In genomic region chr4:149460475-149460874, GRCm38 (mm10) we compare ENCODE assay signal across 23 mouse cellular contexts. TPM values are rescaled to one million over a fixed set of nuclear protein-coding genes. Genes with fewer than 3 reads are reported as not detected.
DNase-seq lines count a peak whose midpoint lies in the region; ATAC-seq and TF ChIP-seq lines count a peak whose summit lies in the region.
"Not testable (repeated sequence)": the region's sequence is repeated elsewhere in the genome, so short reads cannot be mapped to it uniquely, and the experiment has no call there.
"Had no signal": no experiment of that assay in that cellular context is flagged by ENCODE, and none has a peak within 500 bp of the region (broad histone marks: within the 10 kb centered on the region; RNA-seq: fewer than 3 reads in every experiment).

No protein-coding gene starts in this region.

- not testable (repeated sequence) for TF ChIP-seq RAD21 in MEL (IDR thresholded peaks at IDR 0.05; ENCODE audit: low read depth, low read length)

- peak; percentile 23 for DNase-seq in 416B (ENCODE audit: low read depth)
- not testable (repeated sequence) for DNase-seq in MEL (ENCODE audit: low read depth, low spot score); cerebellum, adult 2 months; hindbrain, postnatal 0 days (ENCODE audit: low spot score); layer of hippocampus, adult 2 months (ENCODE audit: low spot score in 2 of 2); liver, postnatal 0 days; stomach, postnatal 0 days (ENCODE audit: low spot score)

- H3K79me2 ChIP-seq in MEL (ENCODE audit: control insufficient read depth, insufficient read depth, low read length, poor library complexity): not testable (repeated sequence)

- not testable (repeated sequence) for H3K4me3 ChIP-seq in MEL (ENCODE audit: control insufficient read depth in 1 of 2, insufficient read depth in 1 of 2, low read depth in 2 of 2, low read length in 2 of 2); cerebellum, adult 2 months (replicated peaks; ENCODE audit: insufficient read depth, low read depth, low read length); hindbrain, postnatal 0 days (ENCODE audit: low read length); layer of hippocampus, adult 2 months; liver, postnatal 0 days (ENCODE audit: low read depth, low read length); stomach, postnatal 0 days (ENCODE audit: low read depth, low read length)

- not testable (repeated sequence) for H3K4me1 ChIP-seq in MEL (ENCODE audit: control insufficient read depth in 1 of 2, insufficient read depth in 2 of 2, low read length in 2 of 2); hindbrain, postnatal 0 days (ENCODE audit: insufficient read depth, low read length); liver, postnatal 0 days (ENCODE audit: insufficient read depth); stomach, postnatal 0 days (replicated peaks; ENCODE audit: control insufficient read depth, insufficient read depth)
- peaks cover 27% of the 10 kb centered on the region for H3K4me1 ChIP-seq in cerebellum, adult 2 months (ENCODE audit: control insufficient read depth, insufficient read depth, low read length)

- H3K27me3 ChIP-seq in MEL (ENCODE audit: control insufficient read depth in 1 of 2, insufficient read depth in 2 of 2, low read length in 2 of 2); cerebellum, adult 2 months (ENCODE audit: control insufficient read depth, insufficient read depth, low read length); hindbrain, postnatal 0 days (ENCODE audit: insufficient read depth, low read length); liver, postnatal 0 days (ENCODE audit: insufficient read depth, low read length); stomach, postnatal 0 days (ENCODE audit: control insufficient read depth, insufficient read depth, low read length): not testable (repeated sequence)

- H3K36me3 ChIP-seq in MEL (ENCODE audit: control insufficient read depth in 1 of 2, insufficient read depth in 2 of 2, low read length in 2 of 2); hindbrain, postnatal 0 days (ENCODE audit: insufficient read depth, low read length); liver, postnatal 0 days (replicated peaks; ENCODE audit: insufficient read depth, low read length); stomach, postnatal 0 days (ENCODE audit: control insufficient read depth, insufficient read depth, low read length): not testable (repeated sequence)

- H3K9ac ChIP-seq in MEL (ENCODE audit: control insufficient read depth, low read depth, low read length, poor library complexity, severe bottlenecking); hindbrain, postnatal 0 days (replicated peaks; ENCODE audit: low read length); liver, postnatal 0 days (replicated peaks); stomach, postnatal 0 days (ENCODE audit: low read length): not testable (repeated sequence)

- TF ChIP-seq CTCF in MEL (IDR thresholded peaks at IDR 0.05 in 2 of 3, conservative IDR thresholded peaks at IDR 0.05 in 1 of 3; ENCODE audit: control insufficient read depth in 1 of 3, insufficient read depth in 1 of 3, low read depth in 2 of 3, low read length in 3 of 3, poor library complexity in 1 of 3, severe bottlenecking in 1 of 3): peak; percentile 5 to 29 (median 10); a peak in 4 of 6 replicates
- TF ChIP-seq CTCF in cerebellum, adult 2 months (IDR thresholded peaks at IDR 0.05; ENCODE audit: borderline replicate concordance, insufficient read depth, low read depth, low read length): 0 out of 2 replicates have a peak, but pooled peaks have one; percentile 8
- peak; percentile 26; the same call in 1 of the 2 replicates for TF ChIP-seq CTCF in hindbrain, postnatal 0 days (IDR thresholded peaks at IDR 0.05; ENCODE audit: low read depth)
- TF ChIP-seq CTCF in layer of hippocampus, adult 2 months (conservative IDR thresholded peaks at IDR 0.05): peak; percentile 51
- peak; percentile 42 for TF ChIP-seq CTCF in liver, postnatal 0 days (IDR thresholded peaks at IDR 0.05; ENCODE audit: low read depth)
- peak; percentile 46 for TF ChIP-seq CTCF in stomach, postnatal 0 days (IDR thresholded peaks at IDR 0.05; ENCODE audit: low read depth)

- not testable (repeated sequence) for H3K27ac ChIP-seq in MEL (ENCODE audit: control insufficient read depth, low read depth, low read length); hindbrain, postnatal 0 days; layer of hippocampus, adult 2 months; liver, postnatal 0 days (ENCODE audit: low read depth); stomach, postnatal 0 days (replicated peaks)
- peak overlapping the region; percentile 91; the same call in 1 of the 2 replicates for H3K27ac ChIP-seq in cerebellum, adult 2 months (ENCODE audit: insufficient read depth, low read length)

- H3K9me3 ChIP-seq in MEL (replicated peaks; ENCODE audit: insufficient read depth, low read length); hindbrain, postnatal 0 days (ENCODE audit: low read length); liver, postnatal 0 days (ENCODE audit: low read length); stomach, postnatal 0 days (ENCODE audit: control insufficient read depth, low read length): not testable (repeated sequence)

- not testable (repeated sequence) for H3K4me2 ChIP-seq in hindbrain, postnatal 0 days (ENCODE audit: low read depth, low read length); liver, postnatal 0 days (ENCODE audit: low read depth, low read length); stomach, postnatal 0 days (replicated peaks; ENCODE audit: low read depth)

- ATAC-seq in hindbrain, postnatal 0 days; liver, postnatal 0 days; stomach, postnatal 0 days (ENCODE audit: low FRiP score, low TSS enrichment): not testable (repeated sequence)

- not testable (repeated sequence) for TF ChIP-seq POLR2A in MEL (IDR thresholded peaks at IDR 0.05; ENCODE audit: control insufficient read depth in 1 of 2, insufficient read depth in 1 of 2, low read depth in 1 of 2, low read length in 2 of 2, poor library complexity in 1 of 2); cerebellum, adult 2 months (IDR thresholded peaks at IDR 0.05; ENCODE audit: borderline replicate concordance, insufficient read depth, low read length)

- not testable (repeated sequence) for TF ChIP-seq EP300 in MEL (IDR thresholded peaks at IDR 0.05; ENCODE audit: low read depth in 1 of 2, low read length in 2 of 2); liver, postnatal 0 days (IDR thresholded peaks at IDR 0.05; ENCODE audit: low read depth); stomach, postnatal 0 days (optimal IDR thresholded peaks at IDR 0.05)

- 94% methylated on average over 2 of the region's 2 CpGs for WGBS in cerebellum, adult 2 months
- 90% methylated on average over 2 of the region's 2 CpGs for WGBS in hindbrain, postnatal 0 days
- WGBS in liver, postnatal 0 days (ENCODE audit: insufficient replicate concordance): 79% methylated on average over 2 of the region's 2 CpGs
- WGBS in stomach, postnatal 0 days: 94% methylated on average over 2 of the region's 2 CpGs

RNA-seq across cellular contexts. Expression of gene Rbp7, which starts 5.7 kb away (rescaled TPM):
- not detected in 2 replicates for total RNA-seq in MEL (2012; rRNA removed)
- not detected for polyA plus RNA-seq in MEL (2012; ENCODE audit: insufficient read depth in 1 of 2, insufficient read length in 2 of 2, low read depth in 1 of 2, low replicate concordance in 2 of 2, missing spikeins in 1 of 2)
- 0.54 and 0.74 TPM in 2 replicates for polyA plus RNA-seq in cerebellum, adult 2 months (2012; rRNA removed)
- total RNA-seq in hindbrain, postnatal 0 days (2014; rRNA removed): not detected in 2 replicates
- 0.34 TPM in 1 of 2 replicates, not detected in the other for polyA plus RNA-seq in hindbrain, postnatal 0 days (2015; fragmentation: Nextera tagmentation; extraction: Ambion mirVana)
- total RNA-seq in layer of hippocampus, adult 2 months (2021): not detected
- 0.21 TPM in 1 of 2 replicates, not detected in the other for polyA plus RNA-seq in liver, postnatal 0 days (2015; fragmentation: Nextera tagmentation; extraction: Ambion mirVana)
- 6.3 and 7.7 TPM in 2 replicates for polyA plus RNA-seq in stomach, postnatal 0 days (2015; fragmentation: Nextera tagmentation; extraction: Ambion mirVana)
- total RNA-seq: common myeloid progenitor, adult 5-6 weeks; G1E; hematopoietic stem cell, adult 5-6 weeks had no signal
- polyA plus RNA-seq: embryonic facial prominence, embryonic 11.5 days; erythroblast, embryonic 14.5 days; forebrain, embryonic 10.5 days; forebrain, embryonic 14.5 days; G1E; hindbrain, embryonic 13.5 days had no signal

RNA-seq across cellular contexts. Expression of gene Tmem274, which starts 16.7 kb away (rescaled TPM):
- total RNA-seq in MEL (2012; rRNA removed): not detected in 2 replicates
- not detected for polyA plus RNA-seq in MEL (2012; ENCODE audit: insufficient read depth in 1 of 2, insufficient read length in 2 of 2, low read depth in 1 of 2, low replicate concordance in 2 of 2, missing spikeins in 1 of 2)
- 0.41 and 0.51 TPM in 2 replicates for polyA plus RNA-seq in cerebellum, adult 2 months (2012; rRNA removed)
- total RNA-seq in hindbrain, postnatal 0 days (2014; rRNA removed): not detected in 2 replicates
- not detected in 2 replicates for polyA plus RNA-seq in hindbrain, postnatal 0 days (2015; fragmentation: Nextera tagmentation; extraction: Ambion mirVana)
- not detected for total RNA-seq in layer of hippocampus, adult 2 months (2021)
- not detected in 2 replicates for polyA plus RNA-seq in liver, postnatal 0 days (2015; fragmentation: Nextera tagmentation; extraction: Ambion mirVana)
- not detected in 2 replicates for polyA plus RNA-seq in stomach, postnatal 0 days (2015; fragmentation: Nextera tagmentation; extraction: Ambion mirVana)
- total RNA-seq: adrenal gland, adult 2 months; adrenal gland, postnatal 25 days; common myeloid progenitor, adult 5-6 weeks; G1E; gastrocnemius, postnatal 10 days; gastrocnemius, postnatal 4 days; heart, adult 18-20 months; heart, postnatal 14 days; hematopoietic stem cell, adult 5-6 weeks had no signal
- polyA plus RNA-seq: adrenal gland, adult 2 months; embryonic facial prominence, embryonic 11.5 days; erythroblast, embryonic 14.5 days; forebrain, embryonic 14.5 days; G1E; heart, embryonic 11.5 days; hindbrain, embryonic 13.5 days; intestine, embryonic 15.5 days had no signal

RNA-seq across cellular contexts. Expression of gene Nmnat1, which starts 24.5 kb away (rescaled TPM):
- 18.9 and 22.3 TPM in 2 replicates for total RNA-seq in MEL (2012; rRNA removed)
- 10 to 100 TPM in 1 of 2 experiments, not detected in 1; 19.8 TPM for polyA plus RNA-seq in MEL (2012; ENCODE audit: insufficient read depth in 1 of 2, insufficient read length in 2 of 2, low read depth in 1 of 2, low replicate concordance in 2 of 2, missing spikeins in 1 of 2)
- 11.2 and 11.6 TPM in 2 replicates for polyA plus RNA-seq in cerebellum, adult 2 months (2012; rRNA removed)
- 8.4 and 9.9 TPM in 2 replicates for total RNA-seq in hindbrain, postnatal 0 days (2014; rRNA removed)
- 7.1 and 7.8 TPM in 2 replicates for polyA plus RNA-seq in hindbrain, postnatal 0 days (2015; fragmentation: Nextera tagmentation; extraction: Ambion mirVana)
- 1 to 10 TPM; 8.9 to 9.0 TPM for total RNA-seq in layer of hippocampus, adult 2 months (2021)
- polyA plus RNA-seq in liver, postnatal 0 days (2015; fragmentation: Nextera tagmentation; extraction: Ambion mirVana): 6.4 and 6.8 TPM in 2 replicates
- polyA plus RNA-seq in stomach, postnatal 0 days (2015; fragmentation: Nextera tagmentation; extraction: Ambion mirVana): 6.1 and 6.5 TPM in 2 replicates

RNA-seq across cellular contexts. Expression of gene Lzic, which starts 24.6 kb away (rescaled TPM):
- 24.0 and 25.0 TPM in 2 replicates for total RNA-seq in MEL (2012; rRNA removed)
- polyA plus RNA-seq in MEL (2012; ENCODE audit: insufficient read depth in 1 of 2, insufficient read length in 2 of 2, low read depth in 1 of 2, low replicate concordance in 2 of 2, missing spikeins in 1 of 2): 10 to 100 TPM in 1 of 2 experiments, not detected in 1; 26.2 TPM
- 14.2 and 15.3 TPM in 2 replicates for polyA plus RNA-seq in cerebellum, adult 2 months (2012; rRNA removed)
- 32.2 and 33.5 TPM in 2 replicates for total RNA-seq in hindbrain, postnatal 0 days (2014; rRNA removed)
- polyA plus RNA-seq in hindbrain, postnatal 0 days (2015; fragmentation: Nextera tagmentation; extraction: Ambion mirVana): 33.5 and 34.8 TPM in 2 replicates
- 10 to 100 TPM; 15.3 to 16.9 TPM for total RNA-seq in layer of hippocampus, adult 2 months (2021)
- polyA plus RNA-seq in liver, postnatal 0 days (2015; fragmentation: Nextera tagmentation; extraction: Ambion mirVana): 7.7 and 8.2 TPM in 2 replicates
- polyA plus RNA-seq in stomach, postnatal 0 days (2015; fragmentation: Nextera tagmentation; extraction: Ambion mirVana): 18.9 and 22.5 TPM in 2 replicates

RNA-seq across cellular contexts. Expression of gene Ube4b, which starts 33.9 kb away (rescaled TPM):
- total RNA-seq in MEL (2012; rRNA removed): 28.4 and 39.0 TPM in 2 replicates
- 100 to 1,000 TPM in 1 of 2 experiments, 10 to 100 TPM in 1; 71.0 to 104 TPM for polyA plus RNA-seq in MEL (2012; ENCODE audit: insufficient read depth in 1 of 2, insufficient read length in 2 of 2, low read depth in 1 of 2, low replicate concordance in 2 of 2, missing spikeins in 1 of 2)
- 123 and 132 TPM in 2 replicates for polyA plus RNA-seq in cerebellum, adult 2 months (2012; rRNA removed)
- 81.6 and 117 TPM in 2 replicates for total RNA-seq in hindbrain, postnatal 0 days (2014; rRNA removed)
- 44.3 and 48.1 TPM in 2 replicates for polyA plus RNA-seq in hindbrain, postnatal 0 days (2015; fragmentation: Nextera tagmentation; extraction: Ambion mirVana)
- total RNA-seq in layer of hippocampus, adult 2 months (2021): 100 to 1,000 TPM; 105 to 107 TPM
- 11.9 and 12.7 TPM in 2 replicates for polyA plus RNA-seq in liver, postnatal 0 days (2015; fragmentation: Nextera tagmentation; extraction: Ambion mirVana)
- 14.4 and 15.8 TPM in 2 replicates for polyA plus RNA-seq in stomach, postnatal 0 days (2015; fragmentation: Nextera tagmentation; extraction: Ambion mirVana)
